7 mouse cellular contexts compared by ENCODE assay signal in genomic region chr11:87426450-87427250, GRCm38 (mm10). TPM values are rescaled to one million over a fixed set of nuclear protein-coding genes. Genes with fewer than 3 reads are reported as not detected.
DNase-seq lines count a peak whose midpoint lies in the region; ATAC-seq lines count a peak whose summit lies in the region.
"Not testable (repeated sequence)": the region's sequence is repeated elsewhere in the genome, so short reads cannot be mapped to it uniquely, and the experiment has no call there.

No protein-coding gene starts in this region.

- H3K4me3 ChIP-seq in embryonic facial prominence, embryonic 11.5 days (ENCODE audit: low read depth, low read length) = 0 out of 2 replicates have a peak overlapping the region, but pooled peaks have one; percentile 11
- peak overlapping the region; percentile 15 for H3K4me3 ChIP-seq in midbrain, embryonic 11.5 days (ENCODE audit: low read depth, low read length)

- H3K4me2 ChIP-seq in embryonic facial prominence, embryonic 11.5 days (ENCODE audit: low read depth, low read length) = peak overlapping the region; percentile 19
- peak overlapping the region; percentile 41; the same call in 1 of the 2 replicates for H3K4me2 ChIP-seq in midbrain, embryonic 11.5 days

- H3K9me3 ChIP-seq in embryonic facial prominence, embryonic 11.5 days (replicated peaks; ENCODE audit: control insufficient read depth, low read length); midbrain, embryonic 11.5 days (ENCODE audit: control insufficient read depth, low read length): not testable (repeated sequence)

- peak; percentile 94 for ATAC-seq in embryonic facial prominence, embryonic 11.5 days (replicated peaks; ENCODE audit: insufficient number of reproducible peaks, low FRiP score, low TSS enrichment, low read depth)
- ATAC-seq in midbrain, embryonic 11.5 days (ENCODE audit: low FRiP score) = peak; percentile 92

- H3K4me1 ChIP-seq in embryonic facial prominence, embryonic 11.5 days (ENCODE audit: control insufficient read depth, insufficient read depth, low read length); midbrain, embryonic 11.5 days (ENCODE audit: control insufficient read depth, insufficient read depth, low read length): not testable (repeated sequence)

- peak overlapping the region; percentile 46; the same call in 1 of the 2 replicates for H3K9ac ChIP-seq in embryonic facial prominence, embryonic 11.5 days (replicated peaks; ENCODE audit: low read length)
- peak overlapping the region; percentile 29; the same call in 1 of the 2 replicates for H3K9ac ChIP-seq in midbrain, embryonic 11.5 days (ENCODE audit: low read length)

- peak; percentile 93 for DNase-seq in adrenal gland, postnatal 14 days
- peak; percentile 92 for DNase-seq in embryonic facial prominence, embryonic 11.5 days (ENCODE audit: low spot score)
- DNase-seq in heart, adult 11 months = peak; percentile 99
- peak; percentile 94 for DNase-seq in kidney, adult 11 months
- DNase-seq in left cerebral cortex, postnatal 4 days = peak; percentile 84
- peak; percentile 98 for DNase-seq in midbrain, embryonic 11.5 days (ENCODE audit: low spot score, missing footprints)
- peak; percentile 77 for DNase-seq in right cerebral cortex, postnatal 4 days

- under 1% methylated on average over 23 of the region's 24 CpGs for WGBS in embryonic facial prominence, embryonic 11.5 days
- under 1% methylated on average over 23 of the region's 24 CpGs for WGBS in midbrain, embryonic 11.5 days

- 0 out of 2 replicates have a peak overlapping the region, but pooled peaks have one; percentile 31 for H3K27ac ChIP-seq in embryonic facial prominence, embryonic 11.5 days (replicated peaks; ENCODE audit: low read depth, low read length)
- H3K27ac ChIP-seq in midbrain, embryonic 11.5 days (ENCODE audit: low read depth, low read length) = peak overlapping the region; percentile 30; the same call in 1 of the 2 replicates

- H3K27me3 ChIP-seq in embryonic facial prominence, embryonic 11.5 days (ENCODE audit: control insufficient read depth, insufficient read depth, low read length); midbrain, embryonic 11.5 days (ENCODE audit: control insufficient read depth, insufficient read depth, low read length): not testable (repeated sequence)

- H3K36me3 ChIP-seq in embryonic facial prominence, embryonic 11.5 days (replicated peaks; ENCODE audit: control insufficient read depth, insufficient read depth, low read depth, low read length); midbrain, embryonic 11.5 days (ENCODE audit: control insufficient read depth, insufficient read depth, low read length): not testable (repeated sequence)

- intact Hi-C loops in left cerebral cortex, postnatal 4 days (cut with DNase I) = not testable (repeated sequence)

RNA-seq across cellular contexts. Expression of gene Tex14, which starts 21.8 kb away (rescaled TPM):
- total RNA-seq in adrenal gland, postnatal 14 days (2021) = 0.53 and 0.67 TPM in 2 replicates
- polyA plus RNA-seq in embryonic facial prominence, embryonic 11.5 days (2014; fragmentation: Nextera tagmentation; extraction: Ambion mirVana) = 0.42 and 0.80 TPM in 2 replicates
- total RNA-seq in left cerebral cortex, postnatal 4 days (2021) = under 1 TPM; 0.34 to 0.44 TPM
- polyA plus RNA-seq in midbrain, embryonic 11.5 days (2014; fragmentation: Nextera tagmentation; extraction: Ambion mirVana) = 0.21 and 0.30 TPM in 2 replicates

RNA-seq across cellular contexts. Expression of gene Rad51c, which starts 21.9 kb away (rescaled TPM):
- 2.9 and 3.6 TPM in 2 replicates for total RNA-seq in adrenal gland, postnatal 14 days (2021)
- polyA plus RNA-seq in embryonic facial prominence, embryonic 11.5 days (2014; fragmentation: Nextera tagmentation; extraction: Ambion mirVana) = 12.1 and 13.5 TPM in 2 replicates
- total RNA-seq in left cerebral cortex, postnatal 4 days (2021) = 1 to 10 TPM; 4.0 to 4.8 TPM
- polyA plus RNA-seq in midbrain, embryonic 11.5 days (2014; fragmentation: Nextera tagmentation; extraction: Ambion mirVana) = 13.6 and 15.7 TPM in 2 replicates

Comparison
In these comparisons a context has a peak if more than half of its experiments do, and no peak if none do; other contexts are left out.
1. Peak in every context shown above with its lines: DNase-seq, ATAC-seq, H3K4me3 ChIP-seq and H3K27ac ChIP-seq.